Mouse (Mus musculus): ENCODE measurements around the gene Fam107a.

Gene Fam107a

GRCm38 (mm10) chr14:8317194-8318097 is at the start of gene Fam107a:
Fam107a (minus strand) TSS chr14:8318023.
- peak; percentile 21 for DNase-seq (ENCODE audit: extremely low spot score)

GRCm38 (mm10) chr14:8367121-8367520 is 49.3 kb upstream of the Fam107a start:
- DNase-seq (ENCODE audit: extremely low spot score) = peak; percentile 16

- DNase-seq (ENCODE audit: extremely low spot score) = no peak
These were observed 48.0 kb upstream of the Fam107a start for GRCm38 (mm10) chr14:8365833-8366232.

- DNase-seq (ENCODE audit: extremely low spot score) = no peak
These were observed 39.0 kb upstream of the Fam107a start for GRCm38 (mm10) chr14:8356836-8357235.

- DNase-seq (ENCODE audit: extremely low spot score) = peak; percentile 85
These were observed 38.2 kb upstream of the Fam107a start for GRCm38 (mm10) chr14:8355999-8356501.

- DNase-seq (ENCODE audit: extremely low spot score) = no peak
These were observed 31.1 kb upstream of the Fam107a start for GRCm38 (mm10) chr14:8348927-8349326.

GRCm38 (mm10) chr14:8346255-8346997 is 28.6 kb upstream of the Fam107a start:
- DNase-seq (ENCODE audit: extremely low spot score) = peak; percentile 86

- DNase-seq (ENCODE audit: extremely low spot score) = no peak
These were observed 27.7 kb upstream of the Fam107a start for GRCm38 (mm10) chr14:8345566-8345965.

- no peak for DNase-seq (ENCODE audit: extremely low spot score)
These were observed 24.8 kb upstream of the Fam107a start for GRCm38 (mm10) chr14:8342509-8343106.

- no peak for DNase-seq (ENCODE audit: extremely low spot score)
These were observed 22.4 kb upstream of the Fam107a start for GRCm38 (mm10) chr14:8340226-8340625.

- peak; percentile 47 for DNase-seq (ENCODE audit: extremely low spot score)
These were observed 18.1 kb upstream of the Fam107a start for GRCm38 (mm10) chr14:8335947-8336346.

- DNase-seq (ENCODE audit: extremely low spot score) = no peak
These were observed 16.7 kb upstream of the Fam107a start for GRCm38 (mm10) chr14:8334511-8334910.

- DNase-seq (ENCODE audit: extremely low spot score) = no peak
These were observed 14.8 kb upstream of the Fam107a start for GRCm38 (mm10) chr14:8332314-8333252.

GRCm38 (mm10) chr14:8331307-8331905 is 13.6 kb upstream of the Fam107a start:
- no peak for DNase-seq (ENCODE audit: extremely low spot score)

- no peak for DNase-seq (ENCODE audit: extremely low spot score)
These were observed 12.6 kb upstream of the Fam107a start for GRCm38 (mm10) chr14:8330390-8330789.

GRCm38 (mm10) chr14:8329552-8329951 is 11.7 kb upstream of the Fam107a start:
- no peak for DNase-seq (ENCODE audit: extremely low spot score)

GRCm38 (mm10) chr14:8327371-8327770 is 9.5 kb upstream of the Fam107a start:
- no peak for DNase-seq (ENCODE audit: extremely low spot score)

GRCm38 (mm10) chr14:8326961-8327360 is 9.1 kb upstream of the Fam107a start:
- no peak for DNase-seq (ENCODE audit: extremely low spot score)

GRCm38 (mm10) chr14:8325746-8326145 is 7.9 kb upstream of the Fam107a start:
- no peak for DNase-seq (ENCODE audit: extremely low spot score)

- DNase-seq (ENCODE audit: extremely low spot score) = no peak
These were observed 2.7 kb upstream of the Fam107a start for GRCm38 (mm10) chr14:8320528-8320927.

Data from embryo, embryonic 9.5 days (tissue).